Mouse (Mus musculus): ENCODE measurements around the gene Ptprt.

DNA sequence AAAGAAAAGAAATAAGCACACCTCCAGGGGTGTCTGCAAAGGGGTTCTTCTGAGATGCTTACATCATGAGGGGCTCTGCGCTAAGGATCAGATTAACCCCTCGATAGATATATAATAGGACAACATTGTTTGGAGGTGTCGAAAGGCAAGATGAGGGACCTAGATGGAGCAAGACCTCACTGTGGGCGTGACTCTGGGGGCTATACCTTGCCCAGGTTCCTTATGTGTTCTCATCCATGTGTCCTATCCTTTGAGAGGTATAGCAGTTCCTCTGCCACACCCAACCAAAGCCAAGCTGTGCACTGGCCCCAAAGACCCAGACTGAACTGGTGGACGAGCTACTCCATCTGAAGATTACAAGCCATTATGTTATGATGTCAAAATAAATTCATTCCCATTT is 58.2 kb downstream of the Ptprt start:
- TF ChIP-seq POLR2A (IDR thresholded peaks at IDR 0.05; ENCODE audit: extremely low read depth, insufficient read depth, low read length) (no peak), CTCF (IDR thresholded peaks at IDR 0.05; ENCODE audit: low read depth, low read length) (no peak)
